7 mouse cellular contexts compared by ENCODE assay signal in the genomic region with DNA sequence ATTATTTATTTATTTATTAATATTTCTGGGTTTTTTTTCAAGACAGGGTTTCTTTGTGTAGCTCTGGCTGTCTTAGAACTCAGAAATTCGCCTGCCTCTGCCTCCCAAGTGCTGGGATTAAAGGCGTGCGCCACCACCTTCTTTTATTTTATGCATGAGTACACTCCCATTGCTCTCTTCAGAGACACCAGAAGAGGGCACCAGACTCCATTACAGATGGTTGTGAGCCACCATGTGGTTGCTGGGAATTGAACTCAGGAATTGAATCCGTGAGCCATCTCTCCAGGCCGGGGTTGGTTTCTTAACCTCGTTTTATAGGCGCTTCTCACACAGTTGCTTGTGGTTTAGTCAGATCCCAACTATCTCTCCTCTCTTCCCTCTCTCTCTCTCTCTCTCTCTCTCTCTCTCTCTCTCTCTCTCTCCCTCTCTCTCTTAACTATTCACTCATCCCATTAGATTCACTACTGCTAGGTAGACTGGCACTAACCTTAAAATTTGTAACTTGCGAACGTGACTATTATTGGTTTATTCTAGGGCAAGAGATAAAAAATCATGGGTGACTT. TPM values are rescaled to one million over a fixed set of nuclear protein-coding genes. Genes with fewer than 3 reads are reported as not detected.
DNase-seq lines count a peak whose midpoint lies in the region; ATAC-seq lines count a peak whose summit lies in the region.

No protein-coding gene starts in this region.

- 0 out of 2 replicates have a peak, but pooled peaks have one; percentile 6 for ATAC-seq in hindbrain, embryonic 11.5 days (ENCODE audit: low FRiP score)
- ATAC-seq in neural tube, embryonic 15.5 days (ENCODE audit: low FRiP score) = no peak

- DNase-seq in 3T3-L1 (ENCODE audit: low read depth, low spot score) (peak; percentile 43), liver (peak; percentile 9)
- DNase-seq in B cell, adult 2 months = peak; percentile 46 to 47
- peak; percentile 32 to 46 for DNase-seq in cerebellum, postnatal 10 days
- DNase-seq in hindbrain, embryonic 11.5 days (ENCODE audit: low spot score) = no peak
- no peak for DNase-seq in left cerebral cortex, postnatal 36 days (ENCODE audit: low spot score in 2 of 2)

- H3K36me3 ChIP-seq in hindbrain, embryonic 11.5 days (ENCODE audit: control insufficient read depth, insufficient read depth, low read length) = no peaks in the 10 kb centered on the region
- H3K36me3 ChIP-seq in neural tube, embryonic 15.5 days = no peaks in the 10 kb centered on the region

- intact Hi-C loops in left cerebral cortex, postnatal 36 days (cut with DNase I) = loop anchor here (5.0 kb wide), 2 partner anchors 135 to 330 kb away; a partner anchor contains a TSS

- no peaks in the 10 kb centered on the region for H3K4me1 ChIP-seq in hindbrain, embryonic 11.5 days (replicated peaks; ENCODE audit: control insufficient read depth, insufficient read depth, low read length)
- peaks cover 23% of the 10 kb centered on the region for H3K4me1 ChIP-seq in neural tube, embryonic 15.5 days

- no peak overlapping the region for H3K27ac ChIP-seq in hindbrain, embryonic 11.5 days (ENCODE audit: low read depth, low read length)
- H3K27ac ChIP-seq in neural tube, embryonic 15.5 days (replicated peaks) = peak overlapping the region; percentile 87; the same call in 1 of the 2 replicates

- H3K9me3 ChIP-seq in hindbrain, embryonic 11.5 days (ENCODE audit: control insufficient read depth, low read length) = no peaks in the 10 kb centered on the region
- no peaks in the 10 kb centered on the region for H3K9me3 ChIP-seq in neural tube, embryonic 15.5 days (replicated peaks)

- peak overlapping the region; percentile 57 for H3K4me2 ChIP-seq in hindbrain, embryonic 11.5 days (replicated peaks; ENCODE audit: low read depth, low read length)
- peak overlapping the region; percentile 69 for H3K4me2 ChIP-seq in neural tube, embryonic 15.5 days

- H3K9ac ChIP-seq in hindbrain, embryonic 11.5 days (ENCODE audit: low read depth, low read length) = no peak overlapping the region; the same call in 1 of the 2 replicates
- no peak overlapping the region; the same call in 1 of the 2 replicates for H3K9ac ChIP-seq in neural tube, embryonic 15.5 days (replicated peaks)

- 34% methylated on average over 9 of the region's 9 CpGs for whole genome bisulfite sequencing in hindbrain, embryonic 11.5 days
- WGBS in neural tube, embryonic 15.5 days = 30% methylated on average over 9 of the region's 9 CpGs

- peak overlapping the region; percentile 66 for H3K4me3 ChIP-seq in hindbrain, embryonic 11.5 days (ENCODE audit: low read depth, low read length)
- peak overlapping the region; percentile 97 for H3K4me3 ChIP-seq in neural tube, embryonic 15.5 days (replicated peaks)

- H3K27me3 ChIP-seq in hindbrain, embryonic 11.5 days (ENCODE audit: control insufficient read depth, insufficient read depth, low read length) = no peaks in the 10 kb centered on the region
- no peaks in the 10 kb centered on the region for H3K27me3 ChIP-seq in neural tube, embryonic 15.5 days (replicated peaks)

RNA-seq across cellular contexts. Expression of a gene that starts 0.4 kb away (rescaled TPM):
- polyA plus RNA-seq in hindbrain, embryonic 11.5 days (2014; fragmentation: Nextera tagmentation; extraction: Ambion mirVana) = 7.8 and 10.4 TPM in 2 replicates
- polyA plus RNA-seq in neural tube, embryonic 15.5 days (2015; fragmentation: Nextera tagmentation; extraction: Ambion mirVana) = 3.8 and 3.9 TPM in 2 replicates
- total RNA-seq in left cerebral cortex, postnatal 36 days (2021) = 10 to 100 TPM in 1 of 2 experiments, 1 to 10 TPM in 1; 6.7 to 11.0 TPM

Comparison
In these comparisons a context has a peak if more than half of its experiments do, and no peak if none do; other contexts are left out.
1. DNase-seq: peak in 3T3-L1 (single experiment), B cell, adult 2 months (2 of 2), cerebellum, postnatal 10 days (2 of 2) and liver (single experiment); none in hindbrain, embryonic 11.5 days (single experiment) and left cerebral cortex, postnatal 36 days (0 of 2).